Mouse (Mus musculus): Measurements from ENCODE around the gene Ss18l1. TPM values are rescaled to one million over a fixed set of nuclear protein-coding genes. Genes with fewer than 3 reads are reported as not detected.

The Ss18l1 gene
- polyA plus RNA-seq, 1 experiment, result 7.4 TPM

DNA sequence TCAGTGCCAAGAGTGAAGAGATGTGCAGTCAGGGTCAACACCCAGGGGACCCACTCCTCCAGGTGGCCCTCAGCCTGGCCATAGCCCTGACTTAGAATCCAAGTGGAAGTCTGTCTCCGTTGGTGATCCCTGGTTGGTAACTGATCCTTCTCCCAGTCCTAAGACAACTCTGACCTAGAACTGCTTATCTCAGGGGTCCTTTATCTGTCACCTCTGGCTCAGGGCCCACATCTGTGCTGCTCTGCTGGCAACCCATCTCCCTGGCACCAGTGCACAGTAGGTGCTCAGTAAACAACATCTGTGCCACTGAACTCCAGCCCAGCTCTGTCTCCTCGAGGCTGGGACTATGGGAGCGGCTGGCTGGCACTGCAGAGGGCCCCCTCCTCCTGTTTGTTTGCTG lies 55.3 kb downstream of the Ss18l1 start:
- no peak for DNase-seq
- WGBS, result 43% methylated on average over 3 of the region's 3 CpGs
- H3K4me1 ChIP-seq (ENCODE audit: control insufficient read depth, insufficient read depth, low read length), result no peaks in the 10 kb centered on the region
- no peak for TF ChIP-seq CTCF (IDR thresholded peaks at IDR 0.05; ENCODE audit: insufficient read depth, low read length)
- no peak for TF ChIP-seq POLR2A (IDR thresholded peaks at IDR 0.05; ENCODE audit: borderline replicate concordance, extremely low read depth, low read depth, low read length)
- no peak overlapping the region for H3K4me3 ChIP-seq (replicated peaks; ENCODE audit: extremely low read depth, low read depth, low read length)

DNA sequence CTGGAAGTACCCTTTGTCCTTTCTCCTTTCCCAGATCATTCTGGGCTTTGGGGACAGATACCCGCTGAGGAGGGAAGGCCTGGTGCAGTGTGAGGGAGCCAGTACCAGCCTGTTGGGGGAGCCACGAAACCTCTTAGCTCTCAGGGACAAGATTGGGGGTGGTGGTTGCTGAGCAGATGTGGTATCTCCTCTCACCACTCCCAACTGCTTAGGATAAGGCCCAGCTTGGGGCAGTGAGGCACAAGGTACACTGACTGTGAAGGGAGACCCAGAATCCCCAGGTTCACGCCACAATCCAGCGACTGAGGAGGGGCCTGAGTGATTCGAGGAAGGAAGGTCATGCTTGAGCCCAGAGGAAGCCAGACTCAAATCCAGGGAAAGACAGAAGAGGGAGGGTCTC lies 55.9 kb downstream of the Ss18l1 start:
- WGBS, result 35% methylated on average over 5 of the region's 5 CpGs
- TF ChIP-seq CTCF (IDR thresholded peaks at IDR 0.05; ENCODE audit: insufficient read depth, low read length) (peak; percentile 33; the same call in 1 of the 2 replicates), POLR2A (IDR thresholded peaks at IDR 0.05; ENCODE audit: borderline replicate concordance, extremely low read depth, low read depth, low read length) (no peak)
- H3K4me3 ChIP-seq (replicated peaks; ENCODE audit: extremely low read depth, low read depth, low read length), result no peak overlapping the region
- DNase-seq, result no peak
- H3K4me1 ChIP-seq (ENCODE audit: control insufficient read depth, insufficient read depth, low read length), result no peaks in the 10 kb centered on the region

DNA sequence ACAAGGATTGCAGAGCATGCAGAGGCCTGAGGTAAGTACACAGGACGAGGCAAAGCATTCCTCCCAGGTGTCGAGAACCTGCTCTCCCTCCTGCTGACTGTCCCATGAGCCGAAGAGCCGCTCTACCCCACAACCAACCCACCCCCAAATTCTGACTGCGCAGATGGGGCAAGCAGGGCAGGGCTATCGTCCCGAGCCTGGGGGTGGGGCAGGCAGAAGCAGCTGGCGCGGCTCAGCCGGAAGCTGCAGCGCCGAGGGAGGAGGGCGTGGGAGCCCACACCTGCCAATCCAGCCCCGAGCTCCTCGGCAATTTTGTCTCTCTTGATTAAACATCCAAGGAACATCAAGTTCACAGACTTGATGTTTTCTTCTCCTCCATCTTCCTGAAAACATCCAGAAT lies 57.2 kb downstream of the Ss18l1 start:
- Histone ChIP-seq H3K4me3 (replicated peaks; ENCODE audit: extremely low read depth, low read depth, low read length) (no peak overlapping the region), H3K4me1 (ENCODE audit: control insufficient read depth, insufficient read depth, low read length) (peaks cover 3% of the 10 kb centered on the region; the same call in 1 of the 2 replicates)
- TF ChIP-seq POLR2A (IDR thresholded peaks at IDR 0.05; ENCODE audit: borderline replicate concordance, extremely low read depth, low read depth, low read length), result no peak
- TF ChIP-seq CTCF (IDR thresholded peaks at IDR 0.05; ENCODE audit: insufficient read depth, low read length), result no peak
- WGBS, result 5% methylated on average over 15 of the region's 15 CpGs
- no peak for DNase-seq

DNA sequence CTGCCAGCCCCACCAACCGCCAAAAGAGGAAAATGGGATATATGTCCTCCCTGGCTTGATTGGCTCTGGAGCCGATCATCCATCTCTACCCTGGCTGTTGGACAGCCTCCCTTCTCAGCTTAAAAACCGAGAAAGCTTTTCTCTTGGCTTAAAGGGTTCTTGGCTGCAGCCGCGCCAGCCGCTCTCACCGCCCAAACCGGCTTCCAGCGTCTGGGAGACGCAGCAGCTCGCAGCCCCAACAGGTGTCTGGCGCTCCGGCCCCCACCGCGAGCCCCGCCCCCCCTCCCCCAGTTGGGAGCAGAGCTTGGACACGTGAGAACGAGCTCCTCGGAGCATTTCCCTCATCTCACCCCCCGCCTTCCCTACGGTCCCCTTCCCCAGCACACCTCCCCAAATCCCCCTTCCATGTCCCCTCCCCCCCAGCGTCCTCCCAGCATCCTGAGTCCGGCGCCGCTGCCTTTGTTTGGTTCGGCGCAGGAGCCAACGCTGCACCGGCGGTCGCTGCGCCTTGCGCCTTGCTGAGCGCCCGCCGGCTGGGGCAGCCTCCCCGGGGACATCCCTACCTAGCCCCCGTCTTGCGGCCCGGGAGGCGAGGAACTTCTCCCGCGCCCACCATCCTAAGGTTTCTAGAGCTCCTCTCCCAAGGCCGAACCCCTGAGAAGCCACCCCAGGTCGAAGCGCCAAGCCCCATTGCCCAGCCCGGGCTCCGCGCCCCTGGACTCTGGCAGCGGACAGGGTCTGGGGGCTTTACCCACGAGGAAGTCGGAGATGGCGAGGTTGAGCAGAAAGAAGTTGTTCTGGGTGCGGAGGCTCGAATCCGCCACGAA lies 61.1 kb downstream of the Ss18l1 start:
- Histone ChIP-seq H3K4me3 (replicated peaks; ENCODE audit: extremely low read depth, low read depth, low read length) (no peak overlapping the region), H3K4me1 (ENCODE audit: control insufficient read depth, insufficient read depth, low read length) (peaks cover 3% of the 10 kb centered on the region; the same call in 1 of the 2 replicates)
- TF ChIP-seq POLR2A (IDR thresholded peaks at IDR 0.05; ENCODE audit: borderline replicate concordance, extremely low read depth, low read depth, low read length) (no peak), CTCF (IDR thresholded peaks at IDR 0.05; ENCODE audit: insufficient read depth, low read length) (no peak)
- DNase-seq, result no peak
- WGBS, result 1% methylated on average over 55 of the region's 57 CpGs

DNA sequence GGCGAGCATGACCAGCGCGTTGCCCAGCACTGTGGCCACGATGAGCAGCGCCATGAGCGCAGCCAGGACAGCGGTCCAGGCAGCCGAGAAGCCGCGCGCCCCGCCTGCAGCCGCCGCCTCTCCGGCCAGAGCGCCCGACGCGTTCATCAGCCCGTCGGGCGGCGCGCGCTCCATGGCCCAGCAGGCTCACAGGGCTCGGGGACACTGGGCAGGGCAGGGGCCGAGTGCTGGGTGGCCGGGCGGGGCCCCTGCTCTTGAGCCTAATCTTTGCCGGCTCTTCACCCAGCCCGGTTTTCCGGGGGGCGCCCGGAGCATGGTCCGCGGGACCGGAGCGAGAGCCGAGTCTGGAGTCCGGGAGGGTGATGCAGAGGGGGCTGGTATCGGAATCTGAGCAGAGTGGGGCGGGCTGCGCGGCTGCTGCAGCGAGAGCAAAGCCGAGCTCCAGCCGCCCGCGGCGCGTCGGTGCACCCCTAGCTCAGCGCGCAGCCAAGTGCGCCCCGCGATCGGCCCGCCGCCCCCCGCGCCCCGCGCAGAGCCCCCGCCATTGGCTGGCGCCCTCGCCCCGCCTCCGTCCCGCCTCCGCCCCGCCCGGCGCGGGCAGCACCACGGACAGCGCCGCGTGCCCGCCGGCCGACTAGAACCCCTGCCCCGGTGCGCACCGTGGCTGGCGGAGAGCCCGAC lies 61.8 kb downstream of the Ss18l1 start, which contains the start of gene Hrh3:
Gene Hrh3 (minus strand): TSS at position 511 of the 681 bp plus-strand sequence.
- H3K4me3 ChIP-seq (replicated peaks; ENCODE audit: extremely low read depth, low read depth, low read length), result peak within 1 kb of the TSS; percentile 40
- DNase-seq, result peak; percentile 83
- WGBS, result 1% methylated on average over 87 of the region's 87 CpGs
- TF ChIP-seq CTCF (IDR thresholded peaks at IDR 0.05; ENCODE audit: insufficient read depth, low read length) (no peak), POLR2A (IDR thresholded peaks at IDR 0.05; ENCODE audit: borderline replicate concordance, extremely low read depth, low read depth, low read length) (no peak)
- H3K4me1 ChIP-seq (ENCODE audit: control insufficient read depth, insufficient read depth, low read length), result peaks cover 3% of the 10 kb centered on the region; the same call in 1 of the 2 replicates

DNA sequence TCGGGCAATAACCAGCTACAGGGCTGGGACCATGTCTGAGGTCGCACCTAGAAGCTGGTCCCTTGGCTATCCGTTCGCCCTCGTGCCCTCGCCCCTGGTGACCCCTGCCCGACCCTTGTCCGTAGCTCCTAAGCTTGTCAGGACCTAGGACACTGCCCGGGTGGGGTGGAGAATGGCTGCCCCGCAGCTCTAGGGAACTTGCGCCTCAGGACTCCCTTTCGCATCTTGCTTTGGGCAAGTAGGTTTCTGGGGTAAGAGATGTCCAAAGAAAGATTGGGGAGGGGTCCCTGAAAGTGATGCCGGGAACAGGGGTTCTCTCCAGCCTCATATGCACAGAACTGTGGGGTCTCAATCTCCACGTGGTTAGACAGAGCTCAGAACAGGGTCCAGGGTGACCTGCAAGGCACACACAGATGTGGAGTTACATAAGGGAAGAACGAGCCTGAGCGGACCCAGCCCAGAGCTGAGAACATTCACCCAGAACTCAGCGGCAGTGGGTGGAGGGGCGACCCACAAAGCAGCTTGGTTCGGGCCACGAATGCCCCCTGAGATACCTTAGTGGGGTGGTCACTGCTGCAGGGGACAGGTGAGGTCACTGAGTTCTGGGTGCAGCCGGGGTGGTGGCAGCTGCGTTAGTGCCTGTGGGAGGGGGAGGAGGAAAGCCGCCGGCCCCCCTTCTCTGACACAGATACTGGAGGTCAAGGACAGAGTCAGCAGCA lies 62.5 kb downstream of the Ss18l1 start:
- TF ChIP-seq CTCF (IDR thresholded peaks at IDR 0.05; ENCODE audit: insufficient read depth, low read length) (no peak), POLR2A (IDR thresholded peaks at IDR 0.05; ENCODE audit: borderline replicate concordance, extremely low read depth, low read depth, low read length) (no peak)
- 11% methylated on average over 24 of the region's 24 CpGs for WGBS
- DNase-seq, result no peak
- Histone ChIP-seq H3K4me1 (ENCODE audit: control insufficient read depth, insufficient read depth, low read length) (peaks cover 3% of the 10 kb centered on the region; the same call in 1 of the 2 replicates), H3K4me3 (replicated peaks; ENCODE audit: extremely low read depth, low read depth, low read length) (no peak overlapping the region)

DNA sequence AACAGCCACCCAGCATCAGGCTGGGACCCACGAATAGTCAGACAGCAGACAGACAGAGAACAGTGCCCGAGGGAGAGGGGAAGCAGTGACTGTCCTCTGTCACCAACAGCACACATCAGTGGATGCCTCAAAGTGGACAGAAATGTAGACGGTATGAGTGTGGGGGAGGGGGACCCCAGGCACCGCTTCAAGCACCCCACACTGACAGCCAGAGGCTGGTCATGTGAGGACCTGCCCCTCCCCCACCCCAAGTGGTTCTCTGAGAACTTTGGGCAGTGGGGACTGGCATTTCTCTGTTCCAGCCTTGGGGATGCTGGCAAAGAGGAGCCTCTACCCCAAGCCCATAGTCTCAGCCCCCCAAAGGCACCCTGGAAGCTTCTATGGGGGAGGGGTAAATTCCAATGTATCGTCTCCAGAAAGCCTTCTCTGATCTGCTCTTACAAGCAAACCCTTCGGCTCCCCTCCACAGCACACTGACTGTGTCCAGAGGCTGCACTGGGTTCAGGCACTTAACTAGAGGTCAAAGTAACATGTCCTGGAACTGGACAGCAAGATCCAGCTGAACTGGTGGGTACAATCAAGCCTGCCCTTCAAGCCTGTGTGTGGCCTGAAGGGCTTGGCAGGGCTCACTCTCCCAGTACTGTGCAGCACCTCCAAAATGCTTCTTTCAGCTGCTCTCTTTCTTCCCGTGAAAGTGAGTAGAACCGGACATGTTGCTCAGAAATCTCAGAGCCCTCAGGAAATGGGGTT lies 63.3 kb downstream of the Ss18l1 start:
- DNase-seq, result no peak
- no peak overlapping the region for H3K4me3 ChIP-seq (replicated peaks; ENCODE audit: extremely low read depth, low read depth, low read length)
- TF ChIP-seq CTCF (IDR thresholded peaks at IDR 0.05; ENCODE audit: insufficient read depth, low read length), result no peak
- TF ChIP-seq POLR2A (IDR thresholded peaks at IDR 0.05; ENCODE audit: borderline replicate concordance, extremely low read depth, low read depth, low read length), result no peak
- 33% methylated on average over 8 of the region's 8 CpGs for WGBS
- peaks cover 3% of the 10 kb centered on the region; the same call in 1 of the 2 replicates for H3K4me1 ChIP-seq (ENCODE audit: control insufficient read depth, insufficient read depth, low read length)

DNA sequence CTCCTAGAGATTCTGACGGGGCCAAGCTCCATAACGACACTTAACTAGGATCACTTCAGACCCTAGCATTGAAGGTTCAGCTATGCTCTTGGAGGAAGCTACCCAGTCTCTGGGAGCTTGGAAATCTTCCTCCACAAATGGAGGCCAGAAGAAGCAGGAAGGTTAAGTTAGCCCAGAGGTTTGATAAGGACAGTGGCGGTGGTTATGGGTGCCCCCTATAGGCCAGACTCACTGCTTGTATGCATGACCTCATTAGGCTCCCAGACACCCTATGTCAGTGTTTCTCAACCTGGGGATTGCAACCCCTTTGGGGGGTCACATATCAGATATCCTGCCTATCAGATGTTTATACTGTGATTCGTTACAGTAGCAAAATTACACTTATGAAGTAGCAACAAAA lies 64.8 kb downstream of the Ss18l1 start:
- no peak overlapping the region for H3K4me3 ChIP-seq (replicated peaks; ENCODE audit: extremely low read depth, low read depth, low read length)
- peaks cover 3% of the 10 kb centered on the region; the same call in 1 of the 2 replicates for H3K4me1 ChIP-seq (ENCODE audit: control insufficient read depth, insufficient read depth, low read length)
- 66% methylated on average over 4 of the region's 4 CpGs for WGBS
- TF ChIP-seq POLR2A (IDR thresholded peaks at IDR 0.05; ENCODE audit: borderline replicate concordance, extremely low read depth, low read depth, low read length) (no peak), CTCF (IDR thresholded peaks at IDR 0.05; ENCODE audit: insufficient read depth, low read length) (peak; percentile 20; the same call in 1 of the 2 replicates)
- no peak for DNase-seq
